Mouse (Mus musculus) CH12.LX (cell line): ENCODE results near the gene St6galnac4.

Experiments used
- CTCF ChIP-seq, 2 experiments: IDR thresholded peaks in 1 of 2; conservative IDR thresholded peaks in 1 of 2; 2 replicates each; pipeline ENCODE4 v1.5.1; 2011 to 2012; ENCODE audit warnings: low read depth in 2 of 2, low read length in 2 of 2, improper control_type of control experiment in 1 of 2, inconsistent platforms in 1 of 2, mild to moderate bottlenecking in 1 of 2, moderate library complexity in 1 of 2
- RAD21 ChIP-seq: IDR thresholded peaks from 2 replicates; pipeline ENCODE4 v1.6.1; 2011; ENCODE audit warnings: low read depth, mild to moderate bottlenecking, low read length, improper control_type of control experiment, moderate library complexity
- ZKSCAN1 ChIP-seq: IDR thresholded peaks from 2 replicates; pipeline ENCODE4 v1.6.1; 2012; ENCODE audit warnings: low read depth, inconsistent platforms, low read length, improper control_type of control experiment, borderline replicate concordance

DNA sequence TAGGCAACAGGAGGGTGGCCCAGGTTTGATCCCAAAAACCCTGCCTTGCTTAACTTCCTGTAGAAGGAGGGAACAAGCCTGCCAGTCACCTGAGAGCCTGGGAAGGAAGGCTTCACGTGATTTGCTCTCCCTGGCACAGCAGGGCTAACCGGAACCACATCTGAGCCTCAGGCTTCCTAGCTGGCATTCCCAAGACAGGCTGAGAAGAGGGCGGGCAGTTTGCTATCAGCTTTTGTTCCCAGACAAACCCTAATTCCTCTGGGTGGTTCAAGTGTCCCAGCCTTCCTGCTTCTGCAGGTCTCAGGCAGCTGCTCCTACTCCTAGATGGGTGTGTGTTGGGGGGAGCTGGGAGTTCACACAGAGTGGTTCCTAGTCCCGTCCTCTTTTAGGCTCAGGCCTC lies 31.4 kb upstream of the St6galnac4 start:
- no peak for TF ChIP-seq CTCF (conservative IDR thresholded peaks at IDR 0.05 in 1 of 2, IDR thresholded peaks at IDR 0.05 in 1 of 2; ENCODE audit: low read depth in 2 of 2, low read length in 2 of 2)
- no peak for TF ChIP-seq ZKSCAN1
- no peak for TF ChIP-seq RAD21
